Mouse (Mus musculus): ENCODE data around the gene Traf5.

Traf5 gene

GRCm38 (mm10) chr1:192091806-192092772, at the start of gene Traf5:
Traf5 (minus strand) TSS chr1:192092559.
- peak; percentile 98 for DNase-seq

GRCm38 (mm10) chr1:192140313-192140712, 48.0 kb upstream of the Traf5 start:
- DNase-seq, result no peak

GRCm38 (mm10) chr1:192137926-192138910, 45.9 kb upstream of the Traf5 start, which contains the start of gene Rcor3:
Rcor3 (minus strand) TSS chr1:192138062.
- DNase-seq, result peak; percentile 92

- no peak for DNase-seq
Observed at GRCm38 (mm10) chr1:192137291-192137925, 45.0 kb upstream of the Traf5 start.

- DNase-seq, result peak; percentile 89
Observed at GRCm38 (mm10) chr1:192136561-192137290, 44.4 kb upstream of the Traf5 start.

- no peak for DNase-seq
Observed at GRCm38 (mm10) chr1:192130202-192130601, 37.8 kb upstream of the Traf5 start.

- no peak for DNase-seq
Observed at GRCm38 (mm10) chr1:192128343-192128742, 36.0 kb upstream of the Traf5 start.

GRCm38 (mm10) chr1:192125761-192126160, 33.4 kb upstream of the Traf5 start:
- peak; percentile 66 for DNase-seq

- DNase-seq, result no peak
Observed at GRCm38 (mm10) chr1:192116262-192116661, 23.9 kb upstream of the Traf5 start.

- DNase-seq, result no peak
Observed at GRCm38 (mm10) chr1:192115378-192115777, 23.0 kb upstream of the Traf5 start.

GRCm38 (mm10) chr1:192109169-192109568, 16.8 kb upstream of the Traf5 start:
- DNase-seq, result peak; percentile 78

- peak; percentile 60 for DNase-seq
Observed at GRCm38 (mm10) chr1:192107352-192107751, 15.0 kb upstream of the Traf5 start.

GRCm38 (mm10) chr1:192105902-192106389, 13.6 kb upstream of the Traf5 start:
- DNase-seq, result no peak

GRCm38 (mm10) chr1:192104021-192104420, 11.7 kb upstream of the Traf5 start:
- peak; percentile 55 for DNase-seq

- DNase-seq, result peak; percentile 57
Observed at GRCm38 (mm10) chr1:192103176-192103575, 10.8 kb upstream of the Traf5 start.

GRCm38 (mm10) chr1:192101359-192101758, 9.0 kb upstream of the Traf5 start:
- no peak for DNase-seq

GRCm38 (mm10) chr1:192100742-192101141, 8.4 kb upstream of the Traf5 start:
- DNase-seq, result no peak

GRCm38 (mm10) chr1:192095626-192096025, 3.3 kb upstream of the Traf5 start:
- no peak for DNase-seq

- peak; percentile 82 for DNase-seq
Observed at GRCm38 (mm10) chr1:192094451-192095170, 2.3 kb upstream of the Traf5 start.

- peak; percentile 91 for DNase-seq
Observed at GRCm38 (mm10) chr1:192092879-192093660, 711 bp upstream of the Traf5 start.
